Mouse (Mus musculus) embryo, embryonic 10.5 days (tissue): ENCODE measurements around the gene Med7.
A peak's percentile ranks its signal among the peaks of the same experiment; 100 is the strongest.
"Not testable (repeated sequence)": the region's sequence is repeated elsewhere in the genome, so short reads cannot be mapped to it uniquely, and the experiment has no call there.

Source experiments
- DNase-seq: peaks from one replicate; pipeline ENCODE4 v3.0.0-alpha.2; 2015; ENCODE audit warnings: low spot score

Med7 gene

GRCm38 (mm10) chr11:46436760-46437458 is at the start of gene Med7:
Gene Med7, plus strand, starts transcription at chr11:46436925.
- DNase-seq, result peak; percentile 99

- DNase-seq, result no peak
These were observed 49.7 kb upstream of the Med7 start for GRCm38 (mm10) chr11:46387061-46387460.

- DNase-seq, result no peak
These were observed 48.3 kb upstream of the Med7 start for GRCm38 (mm10) chr11:46388438-46388837.

GRCm38 (mm10) chr11:46389336-46390117 is 47.2 kb upstream of the Med7 start, which contains the start of gene Itk:
Gene Itk, minus strand, starts transcription at chr11:46389515.
- no peak for DNase-seq

- no peak for DNase-seq
These were observed 46.1 kb upstream of the Med7 start for GRCm38 (mm10) chr11:46390621-46391020.

- no peak for DNase-seq
These were observed 43.8 kb upstream of the Med7 start for GRCm38 (mm10) chr11:46392890-46393289.

- no peak for DNase-seq
These were observed 43.3 kb upstream of the Med7 start for GRCm38 (mm10) chr11:46393413-46393812.

- no peak for DNase-seq
These were observed 41.6 kb upstream of the Med7 start for GRCm38 (mm10) chr11:46395088-46395487.

GRCm38 (mm10) chr11:46395698-46396097 is 41.0 kb upstream of the Med7 start:
- DNase-seq, result no peak

- no peak for DNase-seq
These were observed 40.4 kb upstream of the Med7 start, which contains the start of gene Fam71b for GRCm38 (mm10) chr11:46396167-46396859. Gene Fam71b, plus strand, starts transcription at chr11:46396559.

- no peak for DNase-seq
These were observed 39.9 kb upstream of the Med7 start for GRCm38 (mm10) chr11:46396860-46397179.

- no peak for DNase-seq
These were observed 38.8 kb upstream of the Med7 start for GRCm38 (mm10) chr11:46397900-46398299.

- DNase-seq, result no peak
These were observed 38.3 kb upstream of the Med7 start for GRCm38 (mm10) chr11:46398473-46398872.

- no peak for DNase-seq
These were observed 37.8 kb upstream of the Med7 start for GRCm38 (mm10) chr11:46398933-46399383.

- no peak for DNase-seq
These were observed 35.2 kb upstream of the Med7 start for GRCm38 (mm10) chr11:46401555-46401954.

- no peak for DNase-seq
These were observed 31.7 kb upstream of the Med7 start for GRCm38 (mm10) chr11:46404986-46405385.

- DNase-seq, result no peak
These were observed 30.0 kb upstream of the Med7 start for GRCm38 (mm10) chr11:46406721-46407120.

- DNase-seq, result no peak
These were observed 26.6 kb upstream of the Med7 start for GRCm38 (mm10) chr11:46410018-46410563.

GRCm38 (mm10) chr11:46418438-46418837 is 18.3 kb upstream of the Med7 start:
- DNase-seq, result no peak

- no peak for DNase-seq
These were observed 17.9 kb upstream of the Med7 start for GRCm38 (mm10) chr11:46418860-46419259.

GRCm38 (mm10) chr11:46421086-46421888 is 15.4 kb upstream of the Med7 start:
- no peak for DNase-seq

- not testable (repeated sequence) for DNase-seq
These were observed 8.6 kb upstream of the Med7 start for GRCm38 (mm10) chr11:46428131-46428530.
